Mouse (Mus musculus): ENCODE data around the gene Yjefn3.

DNA sequence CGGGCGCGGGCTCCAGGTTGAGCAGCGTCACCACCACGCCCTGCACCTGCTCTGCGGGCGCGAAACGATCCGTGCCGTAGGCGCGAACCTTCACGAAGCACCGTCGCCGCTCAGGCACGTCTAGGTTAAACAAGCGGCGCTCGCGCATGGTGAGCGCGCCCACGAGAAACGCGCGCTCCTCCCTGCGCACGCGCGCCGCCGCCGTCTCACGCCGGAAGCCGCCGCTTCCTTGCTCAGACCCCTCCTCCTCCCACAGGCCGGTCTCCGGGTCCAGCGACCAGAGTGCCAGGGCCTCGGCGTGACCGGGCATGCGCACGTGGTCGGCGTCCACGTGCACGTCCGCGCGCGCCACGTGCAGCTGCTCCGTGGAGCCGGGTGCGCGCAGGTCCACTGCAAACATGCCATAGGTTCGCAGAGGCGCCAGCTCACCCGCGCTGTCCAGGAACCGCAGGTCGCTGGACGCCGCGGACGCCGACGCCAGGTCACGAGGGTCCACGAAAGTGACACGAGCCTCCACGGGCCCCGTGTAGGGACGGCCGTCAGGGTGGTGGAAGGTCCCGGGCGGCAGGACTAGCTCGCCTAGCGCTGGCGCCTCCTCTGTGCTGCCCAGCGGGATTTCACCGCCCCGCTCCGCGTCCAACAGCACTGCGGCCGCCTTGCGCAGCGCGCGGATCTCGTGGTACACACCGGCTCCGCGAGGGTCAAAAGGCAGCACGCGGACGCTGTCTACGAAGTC is 20.3 kb downstream of the Yjefn3 start:
- TF ChIP-seq POLR2A (IDR thresholded peaks at IDR 0.05; ENCODE audit: low read depth, low read length) (no peak), CTCF (conservative IDR thresholded peaks at IDR 0.05; ENCODE audit: insufficient read depth, insufficient read length, low read depth, low read length) (no peak)
